In the genomic region with DNA sequence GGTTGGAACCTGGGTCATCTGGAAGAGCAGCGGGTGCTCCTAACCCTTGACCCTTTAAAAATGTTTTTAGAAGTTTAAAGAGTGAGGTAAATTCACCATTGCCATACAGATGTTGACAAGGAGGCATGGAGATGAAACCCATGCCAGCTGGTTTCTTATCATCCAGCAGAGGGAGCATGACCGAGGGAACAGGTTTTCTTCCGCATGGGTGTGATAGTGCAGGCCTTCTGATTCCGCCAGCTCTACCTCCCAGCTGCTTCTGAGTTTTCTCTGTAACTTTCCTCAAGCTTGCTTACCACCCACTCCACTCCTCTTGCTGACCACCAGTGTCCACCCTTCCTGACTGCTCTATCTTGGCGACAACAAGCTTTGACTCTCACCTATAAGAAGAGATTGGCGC, we compare ENCODE assay signal across 13 mouse cellular contexts. TPM values are rescaled to one million over a fixed set of nuclear protein-coding genes. Genes with fewer than 3 reads are reported as not detected.
A peak's percentile ranks its signal among the peaks of the same experiment; 100 is the strongest.
DNase-seq lines count a peak whose midpoint lies in the region; TF ChIP-seq lines count a peak whose summit lies in the region.
"Had no signal": no experiment of that assay in that cellular context is flagged by ENCODE, and none has a peak within 500 bp of the region (broad histone marks: within the 10 kb centered on the region; RNA-seq: fewer than 3 reads in every experiment).

No protein-coding gene starts in this region.

- no peak overlapping the region for H3K4me3 ChIP-seq in kidney, adult 2 months (ENCODE audit: insufficient read depth, low read depth, low read length)
- H3K4me3 ChIP-seq: liver, embryonic 13.5 days; myocyte had no signal

- DNase-seq in kidney, adult 2 months = peak; percentile 38
- DNase-seq in kidney, adult 11 months = no peak
- peak; percentile 5 for DNase-seq in CD4-positive helper T cell, adult 2 months (ENCODE audit: low read depth, low spot score)
- peak; percentile 71 for DNase-seq in R1 (ENCODE audit: low read depth, low spot score)
- peak; percentile 24 for DNase-seq in kidney, postnatal 10 days
- no peak for DNase-seq in adrenal gland, adult 2 months
- no peak for DNase-seq in gastrocnemius, postnatal 14 days
- DNase-seq: cerebellum, adult 11-12 months; liver, embryonic 13.5 days; right cerebral cortex, postnatal 25 days; thymus, postnatal 25 days had no signal

- peak; percentile 57; the same call in 1 of the 2 replicates for TF ChIP-seq CTCF in kidney, adult 2 months (conservative IDR thresholded peaks at IDR 0.05; ENCODE audit: insufficient read depth, insufficient read length, low read depth, low read length)

- H3K4me1 ChIP-seq in kidney, adult 2 months (ENCODE audit: control insufficient read depth, insufficient read depth, low read length) = peaks cover 4% of the 10 kb centered on the region; the same call in 1 of the 2 replicates
- H3K4me1 ChIP-seq: liver, embryonic 13.5 days had no signal

- intact Hi-C loops in gastrocnemius, postnatal 14 days (cut with DNase I; ENCODE audit: low total_unique reads) = no loop called here

- no peaks in the 10 kb centered on the region for H3K27me3 ChIP-seq in kidney, adult 2 months (replicated peaks; ENCODE audit: control insufficient read depth, insufficient read depth, low read length)
- H3K27me3 ChIP-seq: liver, embryonic 13.5 days had no signal

- no peaks in the 10 kb centered on the region for H3K36me3 ChIP-seq in kidney, adult 2 months (ENCODE audit: control insufficient read depth, insufficient read depth, low read length)
- H3K36me3 ChIP-seq: liver, embryonic 13.5 days had no signal

- no peak overlapping the region for H3K27ac ChIP-seq in kidney, adult 2 months (ENCODE audit: insufficient read depth, low read depth, low read length)
- H3K27ac ChIP-seq: liver, embryonic 13.5 days had no signal

- WGBS in kidney, adult 2 months = 38% methylated on average over 6 of the region's 6 CpGs

- TF ChIP-seq POLR2A in kidney, adult 2 months (IDR thresholded peaks at IDR 0.05; ENCODE audit: low read depth, low read length) = no peak

RNA-seq across cellular contexts. Expression of gene Pax8, which starts 15.2 kb away (rescaled TPM):
- 74.3 and 77.6 TPM in 2 replicates for polyA plus RNA-seq in kidney, adult 2 months (2012; rRNA removed)
- not detected for total RNA-seq in adrenal gland, adult 2 months (2021)
- polyA plus RNA-seq in adrenal gland, adult 2 months (2012; rRNA removed) = not detected in 2 replicates
- total RNA-seq in gastrocnemius, postnatal 14 days (2021) = not detected
- polyA plus RNA-seq: heart, embryonic 14.5 days; myocyte had no signal

Comparison
In these comparisons a context has a peak if more than half of its experiments do, and no peak if none do; other contexts are left out.
1. DNase-seq: peak in kidney, adult 2 months (single experiment), CD4-positive helper T cell, adult 2 months (single experiment), R1 (single experiment) and kidney, postnatal 10 days (single experiment); none in kidney, adult 11 months (single experiment), adrenal gland, adult 2 months (single experiment) and gastrocnemius, postnatal 14 days (single experiment).